Mouse (Mus musculus): Measurements from ENCODE around the gene Mogat2. TPM values are rescaled to one million over a fixed set of nuclear protein-coding genes. Genes with fewer than 3 reads are reported as not detected.

Gene Mogat2
- polyA plus RNA-seq, 1 experiment from 2014 or later, result 4.9 TPM

GRCm38 (mm10) chr7:99234916-99235315, 3.5 kb downstream of the Mogat2 start:
- Histone ChIP-seq H3K4me1 (peaks cover 49% of the 10 kb centered on the region), H3K4me2 (no peak overlapping the region), H3K36me3 (no peaks in the 10 kb centered on the region), H3K27ac (no peak overlapping the region), H3K9me3 (no peaks in the 10 kb centered on the region), H3K27me3 (peaks cover 23% of the 10 kb centered on the region), H3K4me3 (no peak overlapping the region), H3K9ac (no peak overlapping the region)
- ATAC-seq (ENCODE audit: insufficient number of reproducible peaks, insufficient read depth, low FRiP score, low TSS enrichment, low read depth), result no peak
- 37% methylated on average over 2 of the region's 2 CpGs for WGBS

- H3K27me3 ChIP-seq, result peaks cover 5% of the 10 kb centered on the region
- H3K9ac ChIP-seq, result no peak overlapping the region
- no peak overlapping the region for H3K27ac ChIP-seq
- H3K36me3 ChIP-seq, result no peaks in the 10 kb centered on the region
- 73% methylated on average over 6 of the region's 6 CpGs for WGBS
- H3K4me2 ChIP-seq, result no peak overlapping the region
- ATAC-seq (ENCODE audit: insufficient number of reproducible peaks, insufficient read depth, low FRiP score, low TSS enrichment, low read depth), result no peak
- no peaks in the 10 kb centered on the region for H3K9me3 ChIP-seq
- peaks cover 38% of the 10 kb centered on the region for H3K4me1 ChIP-seq
- H3K4me3 ChIP-seq, result no peak overlapping the region
Measured at GRCm38 (mm10) chr7:99232571-99232970, 5.8 kb downstream of the Mogat2 start.

- no peaks in the 10 kb centered on the region for H3K27me3 ChIP-seq
- H3K36me3 ChIP-seq, result no peaks in the 10 kb centered on the region
- H3K4me3 ChIP-seq, result no peak overlapping the region
- ATAC-seq (ENCODE audit: insufficient number of reproducible peaks, insufficient read depth, low FRiP score, low TSS enrichment, low read depth), result no peak
- WGBS, result 74% methylated on average over 7 of the region's 7 CpGs
- peaks cover 14% of the 10 kb centered on the region for H3K4me1 ChIP-seq
- no peak overlapping the region for H3K4me2 ChIP-seq
- no peak overlapping the region for H3K27ac ChIP-seq
- no peaks in the 10 kb centered on the region for H3K9me3 ChIP-seq
- H3K9ac ChIP-seq, result no peak overlapping the region
Measured at GRCm38 (mm10) chr7:99230061-99230747, 8.2 kb downstream of the Mogat2 start.

- no peak overlapping the region for H3K27ac ChIP-seq
- no peak overlapping the region for H3K4me2 ChIP-seq
- no peak overlapping the region for H3K4me3 ChIP-seq
- WGBS, result 26% methylated on average over 2 of the region's 2 CpGs
- no peaks in the 10 kb centered on the region for H3K36me3 ChIP-seq
- peaks cover 6% of the 10 kb centered on the region for H3K4me1 ChIP-seq
- no peak overlapping the region for H3K9ac ChIP-seq
- ATAC-seq (ENCODE audit: insufficient number of reproducible peaks, insufficient read depth, low FRiP score, low TSS enrichment, low read depth), result no peak
- H3K9me3 ChIP-seq, result no peaks in the 10 kb centered on the region
- no peaks in the 10 kb centered on the region for H3K27me3 ChIP-seq
Measured at GRCm38 (mm10) chr7:99229411-99229810, 9.0 kb downstream of the Mogat2 start.

GRCm38 (mm10) chr7:99228825-99229224, 9.6 kb downstream of the Mogat2 start:
- no peak overlapping the region for H3K4me3 ChIP-seq
- no peak for ATAC-seq (ENCODE audit: insufficient number of reproducible peaks, insufficient read depth, low FRiP score, low TSS enrichment, low read depth)
- no peak overlapping the region for H3K27ac ChIP-seq
- H3K4me2 ChIP-seq, result no peak overlapping the region
- no peak overlapping the region for H3K9ac ChIP-seq
- 82% methylated on average over 8 of the region's 8 CpGs for WGBS
- H3K9me3 ChIP-seq, result no peaks in the 10 kb centered on the region
- H3K4me1 ChIP-seq, result peaks cover 5% of the 10 kb centered on the region; the same call in 1 of the 2 replicates
- no peaks in the 10 kb centered on the region for H3K36me3 ChIP-seq
- H3K27me3 ChIP-seq, result no peaks in the 10 kb centered on the region

GRCm38 (mm10) chr7:99227267-99227666, 11.2 kb downstream of the Mogat2 start:
- no peaks in the 10 kb centered on the region for H3K9me3 ChIP-seq
- H3K9ac ChIP-seq, result no peak overlapping the region
- no peak overlapping the region for H3K4me2 ChIP-seq
- no peaks in the 10 kb centered on the region for H3K4me1 ChIP-seq
- no peak overlapping the region for H3K4me3 ChIP-seq
- ATAC-seq (ENCODE audit: insufficient number of reproducible peaks, insufficient read depth, low FRiP score, low TSS enrichment, low read depth), result no peak
- no peaks in the 10 kb centered on the region for H3K27me3 ChIP-seq
- H3K36me3 ChIP-seq, result no peaks in the 10 kb centered on the region
- no peak overlapping the region for H3K27ac ChIP-seq
- WGBS, result 94% methylated on average over 4 of the region's 4 CpGs

- Histone ChIP-seq H3K4me3 (no peak overlapping the region), H3K27me3 (no peaks in the 10 kb centered on the region), H3K4me2 (no peak overlapping the region), H3K9ac (no peak overlapping the region), H3K36me3 (no peaks in the 10 kb centered on the region), H3K9me3 (no peaks in the 10 kb centered on the region), H3K4me1 (no peaks in the 10 kb centered on the region), H3K27ac (no peak overlapping the region)
- ATAC-seq (ENCODE audit: insufficient number of reproducible peaks, insufficient read depth, low FRiP score, low TSS enrichment, low read depth), result no peak
- 89% methylated on average over 10 of the region's 10 CpGs for WGBS
Measured at GRCm38 (mm10) chr7:99226662-99227061, 11.8 kb downstream of the Mogat2 start.

- H3K27ac ChIP-seq, result no peak overlapping the region
- no peaks in the 10 kb centered on the region for H3K9me3 ChIP-seq
- no peaks in the 10 kb centered on the region for H3K27me3 ChIP-seq
- no peaks in the 10 kb centered on the region for H3K36me3 ChIP-seq
- H3K4me3 ChIP-seq, result no peak overlapping the region
- no peak overlapping the region for H3K9ac ChIP-seq
- ATAC-seq (ENCODE audit: insufficient number of reproducible peaks, insufficient read depth, low FRiP score, low TSS enrichment, low read depth), result no peak
- H3K4me1 ChIP-seq, result no peaks in the 10 kb centered on the region
- no peak overlapping the region for H3K4me2 ChIP-seq
- 81% methylated on average over 6 of the region's 6 CpGs for WGBS
Measured at GRCm38 (mm10) chr7:99225421-99225820, 13.0 kb downstream of the Mogat2 start.

GRCm38 (mm10) chr7:99224648-99225190, 13.7 kb downstream of the Mogat2 start:
- no peak for ATAC-seq (ENCODE audit: insufficient number of reproducible peaks, insufficient read depth, low FRiP score, low TSS enrichment, low read depth)
- no peaks in the 10 kb centered on the region for H3K27me3 ChIP-seq
- H3K9ac ChIP-seq, result no peak overlapping the region
- H3K9me3 ChIP-seq, result no peaks in the 10 kb centered on the region
- H3K4me2 ChIP-seq, result no peak overlapping the region
- no peaks in the 10 kb centered on the region for H3K36me3 ChIP-seq
- H3K4me3 ChIP-seq, result no peak overlapping the region
- H3K4me1 ChIP-seq, result no peaks in the 10 kb centered on the region
- no peak overlapping the region for H3K27ac ChIP-seq
- 41% methylated on average over 1 of the region's 1 CpGs for WGBS

- Histone ChIP-seq H3K4me3 (no peak overlapping the region), H3K4me2 (no peak overlapping the region), H3K27me3 (no peaks in the 10 kb centered on the region), H3K4me1 (no peaks in the 10 kb centered on the region), H3K27ac (no peak overlapping the region), H3K36me3 (no peaks in the 10 kb centered on the region), H3K9ac (no peak overlapping the region), H3K9me3 (no peaks in the 10 kb centered on the region)
- 66% methylated on average over 7 of the region's 7 CpGs for WGBS
- no peak for ATAC-seq (ENCODE audit: insufficient number of reproducible peaks, insufficient read depth, low FRiP score, low TSS enrichment, low read depth)
Measured at GRCm38 (mm10) chr7:99224225-99224624, 14.2 kb downstream of the Mogat2 start.

GRCm38 (mm10) chr7:99217338-99218074, 20.9 kb downstream of the Mogat2 start:
- peaks cover 6% of the 10 kb centered on the region; the same call in 1 of the 2 replicates for H3K4me1 ChIP-seq
- H3K9me3 ChIP-seq, result no peaks in the 10 kb centered on the region
- 82% methylated on average over 3 of the region's 3 CpGs for WGBS
- H3K4me3 ChIP-seq, result no peak overlapping the region
- H3K4me2 ChIP-seq, result no peak overlapping the region
- no peak for ATAC-seq (ENCODE audit: insufficient number of reproducible peaks, insufficient read depth, low FRiP score, low TSS enrichment, low read depth)
- no peak overlapping the region for H3K27ac ChIP-seq
- no peaks in the 10 kb centered on the region for H3K36me3 ChIP-seq
- H3K27me3 ChIP-seq, result no peaks in the 10 kb centered on the region
- no peak overlapping the region for H3K9ac ChIP-seq
